Mouse (Mus musculus) embryonic facial prominence, embryonic 15.5 days (tissue): ENCODE results near the gene Kbtbd8. TPM values are rescaled to one million over a fixed set of nuclear protein-coding genes. Genes with fewer than 3 reads are reported as not detected.
A peak's percentile ranks its signal among the peaks of the same experiment; 100 is the strongest.

Experiments used
- ATAC-seq: fragments of 200-750 bp; cut with Nextera tagmentation; 2 replicates; pipeline ENCODE4 v1.8.0; 2017; ENCODE audit warnings: low read depth, moderate TSS enrichment; ENCODE audit not compliant: insufficient number of reproducible peaks, low FRiP score, low TSS enrichment
- H3K27ac ChIP-seq: fragments of 300-500 bp; sonication (generic); replicated peaks from 2 replicates; pipeline ENCODE4 v1.5.1; 2015; ENCODE audit warnings: mild to moderate bottlenecking, inconsistent platforms
- H3K27me3 ChIP-seq: fragments of 300-500 bp; sonication (generic); 2 replicates; pipeline ENCODE4 v1.6.1; 2015; ENCODE audit warnings: inconsistent platforms
- H3K36me3 ChIP-seq: fragments of 300-500 bp; sonication (generic); 2 replicates; pipeline ENCODE4 v1.6.1; 2015; ENCODE audit warnings: mild to moderate bottlenecking, inconsistent platforms
- H3K4me1 ChIP-seq: fragments of 300-500 bp; sonication (generic); 2 replicates; pipeline ENCODE4 v1.6.1; 2015; ENCODE audit warnings: inconsistent platforms
- H3K4me2 ChIP-seq: fragments of 300-500 bp; sonication (generic); replicated peaks from 2 replicates; pipeline ENCODE4 v1.6.1; 2015; ENCODE audit warnings: mild to moderate bottlenecking, inconsistent platforms
- H3K4me3 ChIP-seq: fragments of 300-500 bp; sonication (generic); replicated peaks from 2 replicates; pipeline ENCODE4 v1.5.1; 2015; ENCODE audit warnings: mild to moderate bottlenecking, inconsistent platforms
- H3K9ac ChIP-seq: fragments of 300-500 bp; sonication (generic); 2 replicates; pipeline ENCODE4 v1.6.1; 2015; ENCODE audit warnings: inconsistent platforms
- H3K9me3 ChIP-seq: fragments of 300-500 bp; sonication (generic); replicated peaks from 2 replicates; pipeline ENCODE4 v1.6.1; 2016; ENCODE audit warnings: inconsistent platforms
- WGBS: fragments of 180-500 bp; shearing (Covaris S2); methylation state at CpG from one replicate; pipeline ENCODE4 v1.1.7; 2015; 5-methylcytosine and 5-hydroxymethylcytosine counted together
- polyA plus RNA-seq: library from polyadenylated mRNA; unstranded; fragments of >200 nt; fragmentation: Nextera tagmentation; extraction: Ambion mirVana; gene quantifications from 2 replicates; pipeline ENCODE4 v1.2.1, GENCODE M21; 2015

Gene Kbtbd8
- polyA plus RNA-seq, 1 experiment from 2014 or later = 3.5 TPM

- Histone ChIP-seq H3K27ac (no peak overlapping the region), H3K4me3 (no peak overlapping the region), H3K9me3 (no peaks in the 10 kb centered on the region), H3K4me1 (peaks cover 6% of the 10 kb centered on the region), H3K4me2 (0 out of 2 replicates have a peak overlapping the region, but pooled peaks have one; percentile 66), H3K27me3 (no peaks in the 10 kb centered on the region), H3K9ac (no peak overlapping the region), H3K36me3 (no peaks in the 10 kb centered on the region)
- WGBS = 55% methylated on average over 8 of the region's 8 CpGs
- ATAC-seq = no peak
Measured at GRCm38 (mm10) chr6:95116513-95116912, 527 bp upstream of the Kbtbd8 start.

- H3K9me3 ChIP-seq = no peaks in the 10 kb centered on the region
- peak overlapping the region; percentile 66 for H3K4me2 ChIP-seq
- peak overlapping the region; percentile 45 for H3K9ac ChIP-seq
- H3K27ac ChIP-seq = peak overlapping the region; percentile 71
- H3K4me3 ChIP-seq = peak overlapping the region; percentile 91
- peaks cover 3% of the 10 kb centered on the region; the same call in 1 of the 2 replicates for H3K36me3 ChIP-seq
- under 1% methylated on average over 88 of the region's 103 CpGs for WGBS
- peak; percentile 99 for ATAC-seq
- H3K27me3 ChIP-seq = no peaks in the 10 kb centered on the region
- peaks cover 6% of the 10 kb centered on the region for H3K4me1 ChIP-seq
Measured at GRCm38 (mm10) chr6:95117614-95118541, 838 bp downstream of the Kbtbd8 start.

GRCm38 (mm10) chr6:95119389-95119788 lies 2.3 kb downstream of the Kbtbd8 start:
- no peak overlapping the region for H3K4me2 ChIP-seq
- peaks cover 6% of the 10 kb centered on the region for H3K4me1 ChIP-seq
- 91% methylated on average over 3 of the region's 3 CpGs for WGBS
- H3K4me3 ChIP-seq = no peak overlapping the region
- H3K27me3 ChIP-seq = no peaks in the 10 kb centered on the region
- H3K9me3 ChIP-seq = no peaks in the 10 kb centered on the region
- H3K36me3 ChIP-seq = peaks cover 3% of the 10 kb centered on the region; the same call in 1 of the 2 replicates
- H3K27ac ChIP-seq = no peak overlapping the region
- no peak for ATAC-seq
- H3K9ac ChIP-seq = no peak overlapping the region

GRCm38 (mm10) chr6:95149931-95150534 lies 33.0 kb downstream of the Kbtbd8 start:
- no peaks in the 10 kb centered on the region for H3K27me3 ChIP-seq
- H3K4me2 ChIP-seq = no peak overlapping the region
- no peak overlapping the region for H3K9ac ChIP-seq
- no peaks in the 10 kb centered on the region for H3K9me3 ChIP-seq
- ATAC-seq = peak; percentile 75
- H3K4me1 ChIP-seq = no peaks in the 10 kb centered on the region
- H3K36me3 ChIP-seq = no peaks in the 10 kb centered on the region
- WGBS = 29% methylated on average over 6 of the region's 6 CpGs
- no peak overlapping the region for H3K4me3 ChIP-seq
- H3K27ac ChIP-seq = no peak overlapping the region

GRCm38 (mm10) chr6:95150885-95151284 lies 33.8 kb downstream of the Kbtbd8 start:
- Histone ChIP-seq H3K9me3 (no peaks in the 10 kb centered on the region), H3K27ac (no peak overlapping the region), H3K9ac (no peak overlapping the region), H3K4me1 (no peaks in the 10 kb centered on the region), H3K36me3 (no peaks in the 10 kb centered on the region), H3K4me3 (no peak overlapping the region), H3K4me2 (no peak overlapping the region), H3K27me3 (no peaks in the 10 kb centered on the region)
- 64% methylated on average over 4 of the region's 4 CpGs for WGBS
- no peak for ATAC-seq

- Histone ChIP-seq H3K4me2 (no peak overlapping the region), H3K9ac (no peak overlapping the region), H3K27me3 (no peaks in the 10 kb centered on the region), H3K9me3 (no peaks in the 10 kb centered on the region), H3K27ac (no peak overlapping the region), H3K4me3 (no peak overlapping the region), H3K36me3 (no peaks in the 10 kb centered on the region), H3K4me1 (no peaks in the 10 kb centered on the region)
- 66% methylated on average over 2 of the region's 2 CpGs for WGBS
- ATAC-seq = no peak
Measured at GRCm38 (mm10) chr6:95151563-95151962, 34.5 kb downstream of the Kbtbd8 start.

GRCm38 (mm10) chr6:95163965-95164364 lies 46.9 kb downstream of the Kbtbd8 start:
- no peaks in the 10 kb centered on the region for H3K36me3 ChIP-seq
- WGBS = 66% methylated on average over 4 of the region's 4 CpGs
- no peak for ATAC-seq
- no peaks in the 10 kb centered on the region for H3K9me3 ChIP-seq
- no peak overlapping the region for H3K4me3 ChIP-seq
- H3K4me1 ChIP-seq = no peaks in the 10 kb centered on the region; the same call in 1 of the 2 replicates
- H3K27me3 ChIP-seq = no peaks in the 10 kb centered on the region
- no peak overlapping the region for H3K9ac ChIP-seq
- no peak overlapping the region for H3K4me2 ChIP-seq
- no peak overlapping the region for H3K27ac ChIP-seq

- Histone ChIP-seq H3K27me3 (no peaks in the 10 kb centered on the region), H3K9ac (no peak overlapping the region), H3K36me3 (no peaks in the 10 kb centered on the region), H3K4me3 (no peak overlapping the region), H3K4me2 (no peak overlapping the region), H3K27ac (no peak overlapping the region), H3K4me1 (no peaks in the 10 kb centered on the region; the same call in 1 of the 2 replicates), H3K9me3 (no peaks in the 10 kb centered on the region)
- ATAC-seq = no peak
Measured at GRCm38 (mm10) chr6:95165630-95166029, 48.6 kb downstream of the Kbtbd8 start.

- H3K27me3 ChIP-seq = no peaks in the 10 kb centered on the region
- no peak overlapping the region for H3K27ac ChIP-seq
- H3K9me3 ChIP-seq = no peaks in the 10 kb centered on the region
- H3K4me1 ChIP-seq = no peaks in the 10 kb centered on the region; the same call in 1 of the 2 replicates
- H3K36me3 ChIP-seq = no peaks in the 10 kb centered on the region
- no peak overlapping the region for H3K9ac ChIP-seq
- no peak overlapping the region for H3K4me2 ChIP-seq
- WGBS = 22% methylated on average over 5 of the region's 5 CpGs
- 0 out of 2 replicates have a peak, but pooled peaks have one; percentile 43 for ATAC-seq
- no peak overlapping the region for H3K4me3 ChIP-seq
Measured at GRCm38 (mm10) chr6:95167668-95168227, 50.7 kb downstream of the Kbtbd8 start.

GRCm38 (mm10) chr6:95169411-95169810 lies 52.4 kb downstream of the Kbtbd8 start:
- ATAC-seq = no peak
- H3K4me2 ChIP-seq = no peak overlapping the region
- no peaks in the 10 kb centered on the region for H3K27me3 ChIP-seq
- no peak overlapping the region for H3K9ac ChIP-seq
- no peak overlapping the region for H3K27ac ChIP-seq
- H3K4me1 ChIP-seq = no peaks in the 10 kb centered on the region; the same call in 1 of the 2 replicates
- WGBS = 74% methylated on average over 6 of the region's 6 CpGs
- H3K4me3 ChIP-seq = no peak overlapping the region
- no peaks in the 10 kb centered on the region for H3K36me3 ChIP-seq
- H3K9me3 ChIP-seq = no peaks in the 10 kb centered on the region
